Mouse (Mus musculus): ENCODE data around the gene Uqcc1. TPM values are rescaled to one million over a fixed set of nuclear protein-coding genes. Genes with fewer than 3 reads are reported as not detected.

Uqcc1 gene
- total and polyA plus RNA-seq, 3 experiments = 35.3 to 55.2 (median 49.8) TPM

- H3K4me1 ChIP-seq (ENCODE audit: control insufficient read depth in 1 of 2, insufficient read depth in 2 of 2) = peaks cover 0 to 7% of the 10 kb centered on the region in 2 experiments; a peak in 3 of 4 replicates
- dilution Hi-C loops (cut with MboI; ENCODE audit: extremely low pct_ligation_motif_present, extremely low pct_unique_long_range_greater_than_20kb, low sequenced_read_pairs) = no loop called here
- H3K36me3 ChIP-seq (replicated peaks in 1 of 2; ENCODE audit: control insufficient read depth in 1 of 2, insufficient read depth in 1 of 2, low read length in 1 of 2) = no peaks in the 10 kb centered on the region
- peaks cover 1% of the 10 kb centered on the region for H3K27me3 ChIP-seq (replicated peaks)
- H3K4me2 ChIP-seq (ENCODE audit: insufficient read depth, low read depth, poor library complexity, severe bottlenecking) = no peak overlapping the region
- H3K27ac ChIP-seq (ENCODE audit: insufficient read depth, low read depth) = no peak overlapping the region
- H3K9me3 ChIP-seq (replicated peaks; ENCODE audit: low read length) = no peaks in the 10 kb centered on the region
- H3K79me2 ChIP-seq (replicated peaks; ENCODE audit: control insufficient read depth, extremely low read depth, insufficient read depth, poor library complexity, severe bottlenecking) = no peaks in the 10 kb centered on the region
- H3K4me3 ChIP-seq (replicated peaks in 1 of 3; ENCODE audit: low read depth in 2 of 3, low read length in 2 of 3, poor library complexity in 1 of 3) = no peak overlapping the region
- TF ChIP-seq JUND (conservative IDR thresholded peaks at IDR 0.05; ENCODE audit: low read depth, low read length) (no peak), ZC3H11A (IDR thresholded peaks at IDR 0.05; ENCODE audit: low read depth, low read length) (no peak), POLR2AphosphoS2 (IDR thresholded peaks at IDR 0.05; ENCODE audit: low read depth, low read length) (no peak), CTCF (conservative IDR thresholded peaks at IDR 0.05 in 1 of 2, IDR thresholded peaks at IDR 0.05 in 1 of 2; ENCODE audit: low read depth in 2 of 2, low read length in 2 of 2) (no peak), ZNF384 (IDR thresholded peaks at IDR 0.05; ENCODE audit: low read depth, low read length) (no peak), NELFE (IDR thresholded peaks at IDR 0.05; ENCODE audit: low read depth, low read length) (no peak), MEF2A (IDR thresholded peaks at IDR 0.05; ENCODE audit: borderline replicate concordance, low read depth, low read length) (no peak), RAD21 (IDR thresholded peaks at IDR 0.05; ENCODE audit: low read depth, low read length) (no peak), MAX (IDR thresholded peaks at IDR 0.05; ENCODE audit: low read length) (no peak), HCFC1 (IDR thresholded peaks at IDR 0.05; ENCODE audit: low read depth, low read length) (no peak), ETS1 (conservative IDR thresholded peaks at IDR 0.05; ENCODE audit: low read depth, low read length) (no peak), GABPA (IDR thresholded peaks at IDR 0.05; ENCODE audit: insufficient replicate concordance, low read depth, low read length) (no peak), CHD2 (IDR thresholded peaks at IDR 0.05; ENCODE audit: low read length) (no peak), UBTF (IDR thresholded peaks at IDR 0.05; ENCODE audit: low read depth, low read length) (no peak), ZKSCAN1 (IDR thresholded peaks at IDR 0.05; ENCODE audit: borderline replicate concordance, low read depth, low read length) (no peak)
- H3K9ac ChIP-seq (ENCODE audit: insufficient read depth, low read depth) = no peak overlapping the region
- DNase-seq (ENCODE audit: extremely low read depth) = no peak
- in situ Hi-C loops (cut with MboI; ENCODE audit: low pct_ligation_motif_present, low pct_unique_long_range_greater_than_20kb, low sequenced_read_pairs) = loop anchor here (5.0 to 25.0 kb wide), 2 partner anchors 92 to 257 kb away; partner anchors contain the start of gene Trpc4ap
Observed at GRCm38 (mm10) chr2:155944685-155945084, 14.6 kb upstream of the Uqcc1 start.

- H3K79me2 ChIP-seq (replicated peaks; ENCODE audit: control insufficient read depth, extremely low read depth, insufficient read depth, poor library complexity, severe bottlenecking) = no peaks in the 10 kb centered on the region
- DNase-seq (ENCODE audit: extremely low read depth) = no peak
- no peak overlapping the region for H3K4me3 ChIP-seq (replicated peaks in 1 of 3; ENCODE audit: low read depth in 2 of 3, low read length in 2 of 3, poor library complexity in 1 of 3)
- H3K27me3 ChIP-seq (replicated peaks) = peaks cover 1% of the 10 kb centered on the region
- H3K27ac ChIP-seq (ENCODE audit: insufficient read depth, low read depth) = no peak overlapping the region
- TF ChIP-seq E2F4 (IDR thresholded peaks at IDR 0.05; ENCODE audit: insufficient replicate concordance, low read depth, low read length) (no peak), SMC3 (IDR thresholded peaks at IDR 0.05; ENCODE audit: low read depth, low read length) (no peak), POLR2A (IDR thresholded peaks at IDR 0.05; ENCODE audit: low read depth, low read length) (no peak), MAX (IDR thresholded peaks at IDR 0.05; ENCODE audit: low read length) (no peak), MEF2A (IDR thresholded peaks at IDR 0.05; ENCODE audit: borderline replicate concordance, low read depth, low read length) (no peak), ZC3H11A (IDR thresholded peaks at IDR 0.05; ENCODE audit: low read depth, low read length) (no peak), TBP (conservative IDR thresholded peaks at IDR 0.05; ENCODE audit: low read depth, low read length) (no peak), UBTF (IDR thresholded peaks at IDR 0.05; ENCODE audit: low read depth, low read length) (no peak), SIN3A (IDR thresholded peaks at IDR 0.05; ENCODE audit: low read length) (no peak), MXI1 (IDR thresholded peaks at IDR 0.05; ENCODE audit: low read depth, low read length) (no peak), RAD21 (IDR thresholded peaks at IDR 0.05; ENCODE audit: low read depth, low read length) (no peak), MYC (IDR thresholded peaks at IDR 0.05; ENCODE audit: low read depth, low read length) (no peak), IRF4 (IDR thresholded peaks at IDR 0.05; ENCODE audit: low read depth, low read length) (no peak)
- dilution Hi-C loops (cut with MboI; ENCODE audit: extremely low pct_ligation_motif_present, extremely low pct_unique_long_range_greater_than_20kb, low sequenced_read_pairs) = no loop called here
- in situ Hi-C loops (cut with MboI; ENCODE audit: low pct_ligation_motif_present, low pct_unique_long_range_greater_than_20kb, low sequenced_read_pairs) = loop anchor here (5.0 to 25.0 kb wide), 2 partner anchors 91 to 256 kb away; partner anchors contain the start of gene Trpc4ap
- H3K4me2 ChIP-seq (ENCODE audit: insufficient read depth, low read depth, poor library complexity, severe bottlenecking) = no peak overlapping the region
- no peaks in the 10 kb centered on the region for H3K36me3 ChIP-seq (replicated peaks in 1 of 2; ENCODE audit: control insufficient read depth in 1 of 2, insufficient read depth in 1 of 2, low read length in 1 of 2)
- no peaks in the 10 kb centered on the region for H3K9me3 ChIP-seq (replicated peaks; ENCODE audit: low read length)
- no peak overlapping the region for H3K9ac ChIP-seq (ENCODE audit: insufficient read depth, low read depth)
- peaks cover 0 to 7% of the 10 kb centered on the region in 2 experiments; a peak in 3 of 4 replicates for H3K4me1 ChIP-seq (ENCODE audit: control insufficient read depth in 1 of 2, insufficient read depth in 2 of 2)
Observed at GRCm38 (mm10) chr2:155943463-155943862, 13.4 kb upstream of the Uqcc1 start.

Measured in CH12.LX (cell line).